Mouse (Mus musculus) cerebellum, postnatal 36 days (tissue): ENCODE data around the gene Stx1b.

Experiments
- DNase-seq, 2 experiments: peaks; one replicate each; pipeline ENCODE4 v3.0.0; 2021 to 2022; ENCODE audit warnings: mixed read lengths in 2 of 2

Gene Stx1b

DNA sequence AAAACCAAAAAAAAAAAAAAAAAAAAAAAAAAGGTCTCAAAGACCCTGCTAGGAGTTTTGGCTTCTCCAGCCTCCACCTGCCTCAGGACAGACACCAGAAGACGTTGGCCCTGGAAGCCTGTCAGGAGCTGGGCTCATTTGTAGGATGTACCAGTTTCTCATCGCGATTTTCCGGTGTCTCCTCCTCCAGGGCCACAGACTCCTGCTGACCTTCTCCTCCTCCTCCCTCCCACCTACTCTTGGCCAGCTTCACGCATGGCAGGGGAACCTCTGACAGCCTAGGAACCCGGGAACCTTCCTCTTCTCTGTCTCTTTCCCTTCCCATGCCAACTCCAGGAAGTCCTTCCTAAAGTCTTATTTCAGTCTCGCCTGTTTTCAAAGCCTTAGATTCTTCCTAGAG lies 7.3 kb downstream of the Stx1b start:
- DNase-seq, result peak; percentile 22

DNA sequence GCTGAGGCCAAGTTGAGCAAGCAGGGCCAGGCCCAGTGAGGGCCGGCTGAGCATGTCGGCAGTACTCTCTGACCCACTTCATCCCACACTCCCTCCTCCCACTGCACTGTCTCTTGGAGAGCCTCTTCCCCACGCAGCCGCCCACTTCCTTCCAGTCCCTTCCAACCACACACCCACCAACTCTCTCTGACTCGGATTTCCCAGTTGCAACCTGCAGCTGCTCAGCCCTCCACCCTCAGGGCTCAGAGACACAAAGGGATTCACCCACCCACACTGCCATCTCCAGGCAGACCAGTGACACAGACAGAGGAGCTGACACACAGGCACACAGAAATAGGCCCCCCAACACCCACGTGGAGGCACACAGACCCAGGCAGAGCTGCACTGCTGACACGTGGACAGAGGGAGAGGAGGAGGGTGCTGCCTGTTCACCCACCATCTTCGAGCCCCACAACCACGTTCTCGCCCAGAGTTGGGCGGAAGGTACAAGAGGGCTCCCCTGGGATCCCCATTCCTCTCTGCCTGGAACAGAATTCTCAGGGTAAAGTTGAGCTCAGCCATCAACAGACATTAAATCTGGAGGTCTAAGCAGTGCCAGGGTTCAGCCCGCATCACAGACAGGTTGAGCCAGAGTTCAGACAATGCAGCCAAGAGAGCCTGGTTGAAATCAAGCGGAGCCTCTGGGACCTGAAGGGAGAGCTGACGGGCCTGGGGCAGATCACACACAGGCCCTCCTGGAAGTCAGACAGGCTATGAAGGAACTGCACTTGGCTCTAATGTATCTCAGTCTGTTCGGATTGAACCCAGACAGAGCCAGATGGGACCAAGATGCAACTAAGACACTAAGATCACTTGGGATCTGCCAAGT lies 8.2 kb downstream of the Stx1b start:
- peak; percentile 49 for DNase-seq

DNA sequence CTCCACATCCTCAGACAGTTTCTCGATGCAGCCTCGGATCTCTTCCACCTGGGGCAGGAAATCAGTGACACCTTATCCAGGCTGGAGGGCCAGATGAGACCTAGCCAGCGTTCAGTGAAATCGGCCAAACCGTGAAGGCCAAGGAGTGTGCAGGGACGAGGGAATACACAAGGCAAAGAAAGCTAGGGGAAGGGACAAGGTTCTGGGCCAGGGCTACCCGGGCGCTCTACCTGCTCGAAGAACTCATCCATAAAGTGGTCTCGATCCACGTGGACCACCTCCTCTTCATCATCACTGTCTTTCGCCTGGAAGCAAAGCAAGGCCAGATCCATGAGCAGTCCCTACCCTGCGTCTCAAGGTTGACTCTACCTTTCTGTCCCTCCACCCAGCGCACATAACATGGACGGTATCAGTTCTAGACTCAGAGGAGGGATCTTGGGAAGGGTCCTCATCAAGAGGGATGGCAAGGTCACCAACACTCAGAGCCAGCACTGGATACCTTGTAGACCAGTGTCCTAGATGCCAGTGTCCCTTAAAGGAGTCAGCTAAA lies 9.2 kb downstream of the Stx1b start:
- DNase-seq, result peak in 1 of 2 experiments; percentile 21

DNA sequence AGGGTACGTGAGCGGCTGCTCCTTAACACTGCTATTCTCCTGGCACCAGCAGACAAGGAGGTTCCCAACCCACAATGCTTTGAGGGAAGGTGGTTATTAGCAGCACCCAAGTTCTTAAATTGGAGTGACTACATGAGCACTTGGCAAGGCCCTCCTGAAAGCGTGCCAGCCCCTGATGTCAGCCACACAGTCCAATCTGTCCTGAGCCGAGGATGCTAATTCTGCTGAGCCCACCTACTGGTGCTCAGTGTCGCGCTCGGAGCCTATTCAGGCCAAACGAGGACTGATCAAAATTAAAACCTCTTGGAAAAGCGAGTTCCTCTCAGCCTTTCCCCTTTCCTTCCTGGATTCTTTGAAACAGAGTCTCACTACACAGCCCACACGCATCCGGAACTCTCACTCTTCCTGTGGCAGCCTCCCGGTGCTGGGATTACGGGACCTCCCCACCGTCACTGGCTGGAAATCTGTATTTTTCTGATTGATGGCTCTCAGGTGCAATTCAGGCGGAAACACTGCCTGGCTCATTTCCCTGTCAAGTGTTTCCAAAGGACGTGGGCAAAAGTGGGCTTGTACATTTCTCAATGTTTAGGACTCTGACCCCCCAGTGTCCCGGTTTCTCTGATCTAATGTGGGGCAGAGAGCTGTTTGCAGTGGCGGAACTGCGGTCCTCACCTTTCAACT lies 10.0 kb downstream of the Stx1b start:
- peak; percentile 98 to 99 for DNase-seq

DNA sequence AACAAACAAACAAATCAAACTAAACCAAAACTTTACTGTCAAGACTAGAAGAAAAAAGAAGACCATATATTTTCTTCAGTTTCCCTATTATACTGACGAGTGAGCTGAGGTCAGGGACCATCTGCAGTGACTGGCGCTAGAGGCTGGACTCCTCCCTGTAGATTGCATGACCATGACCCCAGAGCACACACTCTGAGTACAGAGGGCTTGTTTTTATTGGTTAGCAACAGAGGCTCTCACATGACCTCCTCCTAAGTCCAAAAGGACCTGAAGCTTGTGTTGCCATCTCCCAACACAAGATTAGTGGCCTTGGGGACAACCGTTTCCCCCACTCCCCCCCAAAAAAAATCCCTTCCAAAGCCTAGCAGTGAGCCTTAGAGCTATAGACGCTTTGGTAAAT lies 10.5 kb downstream of the Stx1b start:
- no peak for DNase-seq

DNA sequence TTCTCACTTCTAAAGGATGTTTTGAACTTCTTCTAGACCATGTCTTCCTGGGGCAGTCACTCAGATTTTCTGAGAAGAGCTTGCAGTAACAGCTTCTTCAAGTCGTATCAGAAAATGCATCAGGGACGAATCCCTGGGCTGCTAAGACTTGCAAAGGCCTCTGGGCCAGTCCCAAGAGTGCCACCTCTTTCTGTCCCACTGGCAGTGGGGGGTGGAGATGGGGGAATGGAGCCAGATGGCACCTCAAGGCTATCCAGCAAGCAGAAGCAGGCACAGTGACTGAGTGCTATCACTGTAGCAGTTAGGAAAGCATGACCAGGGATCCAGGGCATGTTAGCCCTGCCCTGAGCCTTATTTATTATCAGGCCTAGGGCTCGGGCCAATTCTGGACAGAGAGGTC lies 12.1 kb downstream of the Stx1b start:
- DNase-seq, result peak in 1 of 2 experiments; percentile 59

DNA sequence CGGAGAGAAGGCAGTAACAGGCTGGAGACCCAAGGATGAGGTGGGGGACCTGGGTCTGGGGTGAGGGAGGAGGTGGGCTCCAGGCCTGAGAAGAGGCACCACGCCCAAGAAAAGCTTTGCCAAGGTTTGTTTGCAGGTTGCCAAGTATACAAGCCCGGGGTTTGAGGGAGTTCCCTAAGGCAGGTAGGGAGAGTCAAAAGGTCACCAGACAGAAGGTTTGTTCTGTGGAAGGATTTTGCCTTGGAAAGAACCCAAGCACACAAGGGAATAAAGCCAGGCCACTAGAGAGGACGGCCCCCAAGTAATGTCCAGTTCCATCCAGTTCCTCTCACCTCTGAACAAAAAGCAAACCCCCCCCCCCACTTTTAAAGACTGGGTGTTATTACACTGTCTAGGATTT lies 13.1 kb downstream of the Stx1b start:
- no peak for DNase-seq

DNA sequence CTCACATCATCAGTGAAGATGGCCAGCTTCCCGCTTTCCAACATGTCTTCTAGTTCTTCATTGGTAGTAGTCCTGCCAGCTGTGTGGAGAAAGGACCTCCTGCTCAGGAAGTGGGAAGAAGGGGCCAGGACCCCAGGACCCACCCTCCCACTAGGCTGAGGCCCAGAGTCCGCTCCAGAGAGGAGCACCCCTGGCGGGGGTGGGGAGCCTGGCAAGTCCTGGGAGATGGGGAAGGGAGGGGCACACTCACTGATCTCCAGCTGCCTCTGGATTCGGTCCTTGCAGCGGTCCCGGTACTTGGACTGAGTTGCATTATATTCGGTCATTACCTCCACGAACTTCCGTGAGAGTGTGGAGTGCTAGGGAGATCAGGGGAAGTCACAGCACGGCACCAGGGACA lies 13.7 kb downstream of the Stx1b start:
- no peak for DNase-seq

DNA sequence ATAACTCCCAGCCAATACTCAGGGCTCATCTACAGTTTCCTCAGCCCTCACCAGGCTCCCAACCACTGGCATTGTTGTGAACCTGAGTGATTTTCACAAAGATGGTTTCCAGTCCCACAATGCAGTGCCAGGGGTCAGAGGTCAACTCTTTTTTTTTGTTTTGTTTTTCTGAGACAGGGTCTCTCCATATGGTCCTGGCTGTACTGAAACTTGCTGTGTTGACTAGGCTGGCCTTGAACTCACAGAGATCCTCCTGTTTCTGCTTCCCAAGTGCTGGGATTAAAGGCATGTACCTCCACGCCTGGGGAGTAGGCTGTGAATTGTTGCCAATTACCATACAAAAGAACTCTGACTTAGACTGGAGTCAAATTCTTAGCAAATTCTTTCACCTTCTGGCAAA lies 14.5 kb downstream of the Stx1b start:
- DNase-seq, result no peak

DNA sequence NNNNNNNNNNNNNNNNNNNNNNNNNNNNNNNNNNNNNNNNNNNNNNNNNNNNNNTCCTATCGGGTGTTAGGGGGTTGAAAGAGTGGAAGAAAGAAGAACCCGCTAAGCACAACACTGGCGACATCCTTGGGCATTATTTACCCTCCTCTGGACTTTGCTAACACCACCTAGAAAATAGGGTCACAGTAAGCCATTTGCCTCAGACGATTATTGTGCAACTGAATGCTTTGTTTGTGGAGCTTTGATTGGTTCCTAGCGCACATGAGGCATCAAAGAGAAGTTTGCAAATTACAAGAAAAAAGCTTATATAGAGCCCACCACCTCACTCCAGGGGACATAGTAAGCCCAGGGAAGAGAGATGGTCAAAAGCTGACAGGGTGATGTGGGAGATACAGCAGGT lies 15.5 kb downstream of the Stx1b start:
- DNase-seq, result no peak

DNA sequence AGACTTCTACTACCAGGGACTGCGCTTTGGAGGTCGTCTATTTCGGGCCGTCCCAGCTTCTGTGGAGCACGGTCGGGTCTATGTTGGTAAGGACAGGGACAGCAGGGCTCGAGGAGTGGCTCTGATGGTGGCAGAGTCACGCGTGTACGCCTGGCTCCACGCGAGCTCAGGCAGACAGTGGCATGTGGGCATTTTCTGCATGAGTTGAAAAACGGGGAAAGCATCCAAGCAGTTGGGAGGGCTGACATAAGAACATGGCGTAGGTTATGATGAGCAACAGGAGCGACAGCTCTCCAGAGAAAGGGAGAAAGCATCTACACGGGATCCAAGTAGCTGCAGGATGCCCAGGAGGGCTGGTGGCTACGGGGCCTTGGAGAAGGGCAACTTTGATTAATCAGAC lies 22.0 kb downstream of the Stx1b start:
- DNase-seq, result peak; percentile 78 to 84

DNA sequence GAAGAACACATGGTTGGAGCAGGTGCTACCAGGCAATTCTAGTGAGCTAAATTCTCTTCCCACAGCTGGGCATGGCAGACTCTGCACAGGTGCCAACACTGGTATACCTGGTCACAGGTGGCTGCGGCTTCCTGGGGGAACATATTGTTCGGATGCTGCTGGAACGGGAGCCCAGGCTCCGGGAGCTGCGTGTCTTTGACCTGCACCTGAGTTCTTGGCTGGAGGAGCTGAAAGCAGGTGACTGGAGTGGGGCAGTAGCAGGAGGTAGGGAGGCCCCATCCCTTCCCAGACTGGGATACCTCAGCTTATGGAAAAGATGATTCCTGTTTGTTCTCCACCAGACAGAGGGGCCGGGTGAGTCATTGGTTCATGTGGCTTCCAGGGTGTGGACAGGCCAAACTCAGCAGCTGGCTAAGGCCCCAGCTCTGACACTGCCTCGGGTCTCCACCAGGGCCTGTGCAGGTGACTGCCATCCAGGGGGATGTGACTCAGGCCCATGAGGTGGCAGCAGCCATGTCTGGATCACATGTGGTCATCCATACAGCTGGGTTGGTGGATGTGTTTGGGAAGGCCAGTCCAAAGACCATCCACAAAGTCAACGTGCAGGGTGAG lies 23.2 kb downstream of the Stx1b start:
- peak; percentile 42 to 53 for DNase-seq

DNA sequence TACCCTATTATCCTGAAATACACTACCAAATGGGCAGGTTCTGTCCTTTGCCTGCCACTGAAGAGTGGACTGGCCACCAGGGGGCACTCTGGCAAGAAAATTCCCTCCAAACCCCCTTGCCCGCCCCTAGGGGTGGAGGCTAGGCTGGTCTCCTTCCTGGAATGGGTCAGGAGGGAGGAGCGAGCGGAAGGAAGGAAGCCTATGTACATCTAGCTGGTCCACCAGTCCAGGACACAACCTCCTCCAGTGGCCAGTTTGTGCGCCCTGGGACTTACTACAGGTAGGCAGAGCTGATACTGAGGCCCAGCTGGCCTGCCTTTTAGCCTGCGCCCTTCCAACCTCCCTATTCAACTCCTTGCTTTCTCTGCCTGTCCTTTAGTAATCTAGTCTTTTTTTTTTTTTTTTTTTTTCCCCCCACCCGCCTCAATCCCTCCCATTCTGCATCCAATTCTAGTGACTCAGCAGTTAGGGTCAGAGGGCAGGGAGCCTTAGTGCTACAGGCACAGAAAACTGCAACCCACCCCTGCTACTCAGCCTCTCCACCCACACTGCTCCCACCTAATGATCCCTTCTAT lies 23.8 kb downstream of the Stx1b start, which contains the start of gene Hsd3b7:
Gene Hsd3b7 (plus strand): TSS at position 170 of the 575 bp plus-strand sequence.
- peak; percentile 88 to 90 for DNase-seq

DNA sequence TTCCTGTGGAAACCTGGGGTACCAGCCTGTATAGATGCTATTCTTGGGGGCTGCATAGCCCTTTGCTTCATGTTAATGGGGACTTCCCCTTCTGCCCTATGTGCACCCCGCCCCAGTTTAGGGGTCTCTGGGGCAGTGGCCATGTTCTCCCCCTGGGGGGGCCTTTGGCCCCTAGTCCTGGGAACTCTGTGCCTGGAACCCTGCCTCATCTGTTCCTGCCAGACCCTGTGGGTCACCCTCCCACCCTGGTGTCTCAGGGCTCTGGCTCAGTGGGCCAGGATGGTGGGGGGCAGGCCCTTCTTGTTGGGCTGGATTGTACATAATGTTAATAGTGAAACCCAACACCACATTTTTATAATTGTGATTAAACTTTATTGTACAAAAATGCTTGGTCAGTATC lies 24.6 kb downstream of the Stx1b start:
- DNase-seq, result peak in 1 of 2 experiments; percentile 34

DNA sequence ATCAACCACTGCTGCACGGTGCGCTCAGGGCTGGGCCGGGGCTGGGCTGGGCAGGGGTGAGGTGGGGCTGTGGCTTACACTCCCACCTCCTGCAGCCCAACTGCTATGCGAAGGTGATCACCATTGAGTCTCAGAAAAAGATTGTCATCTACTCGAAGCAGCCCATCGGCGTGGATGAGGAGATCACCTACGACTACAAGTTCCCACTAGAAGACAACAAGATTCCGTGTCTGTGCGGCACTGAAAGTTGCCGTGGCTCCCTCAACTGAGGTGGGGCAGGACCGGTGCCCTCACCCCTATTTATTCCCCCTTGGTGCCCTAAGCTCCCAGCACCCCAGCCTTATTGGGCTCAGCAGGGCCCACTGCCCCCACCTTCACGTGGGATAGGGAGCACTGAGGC lies 25.1 kb downstream of the Stx1b start:
- DNase-seq, result no peak

DNA sequence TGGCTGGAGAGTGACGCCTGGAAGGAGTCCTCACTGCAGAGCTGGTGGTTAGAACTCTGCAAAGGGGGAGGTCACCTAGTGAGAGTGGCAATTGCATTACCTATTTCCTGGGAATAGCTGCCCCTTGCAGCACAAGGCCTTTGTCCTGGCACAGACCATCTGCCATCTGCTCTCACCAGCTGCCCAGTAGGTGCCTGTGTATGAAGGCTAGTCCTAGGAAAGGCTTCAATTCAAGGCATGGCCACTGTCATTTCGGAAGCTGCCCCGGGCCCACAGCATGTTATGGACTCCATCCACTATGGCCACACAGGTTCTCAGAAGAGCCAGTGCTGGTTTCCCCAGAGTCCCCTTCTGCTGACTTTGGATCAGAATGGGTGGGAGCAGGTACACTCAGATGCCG lies 25.8 kb downstream of the Stx1b start:
- peak; percentile 95 to 96 for DNase-seq

DNA sequence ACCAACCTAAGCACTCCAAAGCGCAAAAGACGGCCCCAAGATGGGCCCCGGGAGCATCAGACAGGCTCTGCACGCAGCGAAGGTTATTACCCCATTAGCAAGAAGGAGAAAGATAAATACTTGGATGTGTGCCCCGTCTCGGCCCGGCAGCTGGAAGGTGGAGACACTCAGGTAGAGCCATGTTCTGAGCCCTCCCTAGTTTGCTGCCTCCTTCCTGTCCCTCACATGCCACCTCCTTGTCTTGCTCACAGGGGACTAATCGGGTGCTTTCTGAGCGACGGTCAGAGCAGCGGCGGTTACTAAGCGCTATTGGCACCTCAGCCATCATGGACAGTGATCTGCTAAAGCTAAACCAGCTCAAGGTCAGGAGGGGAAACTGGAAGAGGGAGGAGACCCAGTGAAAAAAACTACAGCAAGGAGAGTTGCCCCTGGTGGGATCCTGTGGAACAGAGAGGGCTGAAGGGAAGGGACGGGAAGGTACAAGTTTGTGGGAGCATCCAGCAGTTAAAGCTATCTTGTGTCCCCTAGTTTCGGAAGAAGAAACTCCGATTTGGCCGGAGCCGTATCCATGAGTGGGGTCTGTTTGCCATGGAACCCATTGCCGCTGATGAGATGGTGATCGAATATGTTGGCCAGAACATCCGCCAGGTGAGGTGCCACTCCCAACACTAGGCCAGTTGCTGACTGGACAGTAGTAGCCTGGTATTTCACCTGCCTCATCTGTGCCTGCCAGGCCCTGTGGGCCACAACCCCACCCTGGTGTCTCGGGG lies 27.1 kb downstream of the Stx1b start:
- peak in 1 of 2 experiments; percentile 27 for DNase-seq

DNA sequence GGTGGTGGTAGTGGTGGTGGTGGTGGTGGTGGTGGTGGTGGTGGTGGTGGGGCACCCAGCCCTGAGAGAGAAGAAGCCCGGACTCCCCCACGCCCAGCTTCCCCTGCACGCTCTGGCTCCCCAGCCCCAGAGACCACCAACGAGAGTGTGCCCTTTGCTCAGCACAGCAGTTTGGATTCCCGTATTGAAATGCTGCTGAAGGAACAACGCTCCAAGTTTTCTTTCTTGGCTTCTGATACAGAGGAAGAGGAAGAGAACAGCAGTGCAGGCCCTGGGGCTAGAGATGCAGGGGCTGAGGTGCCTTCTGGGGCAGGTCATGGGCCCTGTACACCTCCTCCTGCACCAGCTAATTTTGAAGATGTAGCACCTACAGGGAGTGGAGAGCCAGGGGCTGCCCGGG lies 39.0 kb downstream of the Stx1b start, which contains the start of gene Gm49388:
Gene Gm49388 (plus strand): TSS at position 301 of the 400 bp plus-strand sequence.
- DNase-seq, result no peak

DNA sequence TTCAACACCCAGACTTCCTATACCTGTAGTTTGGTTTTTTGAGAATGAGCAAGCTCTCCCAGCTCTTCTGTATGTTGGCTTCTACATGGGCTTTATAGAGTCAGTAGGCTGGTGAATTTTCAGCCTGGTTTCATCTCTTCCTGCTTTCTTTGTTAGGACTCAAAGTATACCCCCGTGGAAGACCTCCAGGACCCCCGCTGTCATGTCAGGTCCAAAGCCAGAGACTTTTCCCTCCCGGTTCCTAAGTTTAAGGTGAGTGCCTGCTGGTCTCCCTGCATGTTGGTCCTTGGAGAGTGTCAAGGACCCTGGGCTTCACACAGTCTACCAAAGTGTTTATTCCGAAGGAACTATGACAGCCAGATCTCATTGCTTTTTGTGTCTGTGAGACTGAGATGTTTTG lies 46.0 kb downstream of the Stx1b start:
- peak in 1 of 2 experiments; percentile 22 for DNase-seq

DNA sequence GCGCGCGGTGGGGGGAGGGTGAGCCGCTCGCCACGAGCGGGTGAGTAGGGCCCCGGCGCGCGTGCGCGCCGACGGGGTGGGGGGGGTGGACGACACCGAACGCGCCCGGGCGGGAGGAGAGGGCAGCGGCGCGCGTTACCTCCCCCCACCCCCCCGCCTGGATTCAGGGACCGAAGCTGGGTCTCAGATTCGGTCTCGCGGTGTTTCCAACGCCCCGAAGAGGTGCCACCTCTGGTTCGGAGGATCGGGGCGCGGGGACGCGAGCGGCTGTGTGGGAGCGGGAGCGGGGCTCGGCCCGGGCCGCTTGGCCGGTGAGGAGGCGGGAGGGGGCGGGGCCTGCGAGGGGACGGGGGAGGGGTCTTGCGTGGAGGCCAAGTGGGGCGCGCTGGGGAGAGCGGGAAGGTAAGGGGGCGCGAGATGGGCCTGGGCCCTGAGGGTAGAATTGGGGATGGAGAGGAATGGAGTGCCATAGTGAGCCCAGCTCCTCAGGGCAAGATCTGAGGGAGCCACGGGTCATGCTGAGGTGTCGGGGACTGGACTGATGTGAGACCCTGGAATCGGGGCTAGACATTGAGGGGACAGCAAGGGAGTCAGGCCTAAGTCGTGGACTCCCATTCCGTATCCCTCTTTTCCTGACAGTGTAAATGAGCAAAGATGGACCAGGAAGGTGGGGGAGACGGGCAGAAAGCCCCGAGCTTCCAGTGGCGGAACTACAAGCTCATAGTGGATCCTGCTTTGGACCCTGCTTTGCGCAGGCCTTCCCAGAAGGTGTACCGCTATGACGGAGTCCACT lies 46.7 kb downstream of the Stx1b start:
- DNase-seq, result peak; percentile 56 to 65

DNA sequence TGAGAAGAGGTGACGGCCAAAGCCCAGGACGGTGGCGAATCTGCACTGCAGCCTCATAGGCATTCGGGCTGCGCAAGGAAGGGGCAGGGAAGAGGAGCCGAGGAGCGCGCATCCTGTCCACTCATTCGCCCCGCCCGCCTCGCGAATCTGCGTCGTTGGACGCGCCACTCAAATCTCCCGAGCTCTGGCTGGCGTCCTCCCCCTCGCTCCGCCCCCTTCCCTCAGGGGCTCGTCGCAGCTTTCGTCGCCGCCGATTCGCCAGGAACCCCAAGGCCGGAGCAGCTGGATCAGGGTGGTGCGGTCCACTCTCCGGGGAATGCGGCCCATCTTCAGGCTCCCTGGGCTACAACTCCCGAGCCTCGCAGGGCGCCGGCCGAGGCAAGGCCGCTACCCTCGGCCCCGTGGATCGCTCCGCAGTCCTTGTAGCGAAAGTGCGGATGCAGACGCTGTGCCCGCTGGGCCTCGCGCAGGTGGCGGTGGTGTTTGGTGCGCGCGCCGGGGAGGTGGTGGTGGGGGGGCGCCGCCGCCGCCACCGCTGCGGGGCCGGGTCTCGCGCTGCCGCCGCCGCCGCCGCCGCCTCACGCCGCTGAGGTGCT lies 47.4 kb downstream of the Stx1b start:
- peak; percentile 97 to 98 for DNase-seq
